Mouse (Mus musculus) monocyte, adult 5-6 weeks (primary cell): ENCODE data around the gene Cphx2. TPM values are rescaled to one million over a fixed set of nuclear protein-coding genes. Genes with fewer than 3 reads are reported as not detected.
"Not testable (repeated sequence)": the region's sequence is repeated elsewhere in the genome, so short reads cannot be mapped to it uniquely, and the experiment has no call there.

ENCODE experiments used
- ATAC-seq: fragments of 153-309, 156-312 bp; replicated peaks from 2 replicates; pipeline ENCODE4 v1.8.0; 2017; ENCODE audit warnings: mild to moderate bottlenecking; ENCODE audit not compliant: low TSS enrichment, insufficient number of reproducible peaks, severe bottlenecking, poor library complexity, low FRiP score
- total RNA-seq: library from RNA; stranded (forward); fragments of 200-1000, 200-491, 200-594 nt; gene quantifications from 3 replicates; pipeline ENCODE4 v1.2.3, GENCODE M21; 2017

The Cphx2 gene
- not detected in 3 replicates for total RNA-seq

DNA sequence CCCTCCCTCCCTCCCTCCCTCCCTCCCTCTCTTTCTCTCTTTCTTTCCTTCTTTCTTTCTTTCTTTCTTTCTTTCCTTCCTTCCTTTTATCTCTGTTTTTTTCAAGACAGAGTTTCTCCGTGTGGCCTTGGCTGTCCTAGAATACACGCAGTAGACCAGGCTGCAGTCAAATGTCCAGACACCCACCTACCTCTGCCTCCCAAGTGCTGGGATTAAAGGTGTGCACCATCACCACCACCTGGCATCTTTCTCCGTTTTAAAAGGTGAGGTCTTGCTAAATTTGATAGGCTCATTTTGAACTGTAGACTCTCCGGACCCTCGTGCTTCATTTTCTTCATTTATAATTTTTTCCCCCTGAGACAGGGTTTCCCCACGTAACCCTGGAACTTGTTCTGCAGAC lies at the start of gene Cphx2:
Gene Cphx2, plus strand, starts transcription at position 301 of the 400 bp plus-strand sequence.
- not testable (repeated sequence) for ATAC-seq

GRCm38 (mm10) chr14:26034364-26034763 lies 47.0 kb upstream of the Cphx2 start:
- ATAC-seq = 0 out of 2 replicates have a peak, but pooled peaks have one; percentile 15

DNA sequence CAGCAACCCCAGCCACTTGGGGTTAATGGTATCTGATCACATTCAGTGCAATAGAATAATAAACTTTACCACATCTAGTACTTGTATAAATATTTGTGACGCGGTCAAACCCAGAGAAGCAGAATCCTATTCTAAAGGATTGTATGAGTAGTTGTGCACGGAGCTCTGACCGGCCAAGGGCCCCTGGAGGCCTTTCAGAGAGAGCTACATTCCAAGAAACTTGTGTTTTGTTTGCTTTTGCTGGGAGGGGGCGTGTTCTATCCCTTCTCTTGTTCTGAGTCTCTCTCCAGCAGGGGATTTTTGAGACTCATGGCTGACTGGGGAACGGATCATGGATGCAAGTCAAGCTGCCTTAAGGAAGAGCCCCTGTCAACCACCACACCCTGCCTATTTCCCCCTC lies 45.9 kb upstream of the Cphx2 start:
- not testable (repeated sequence) for ATAC-seq

GRCm38 (mm10) chr14:26042611-26043010 lies 38.7 kb upstream of the Cphx2 start, which contains the start of gene Gm9780:
Gene Gm9780 (minus strand): TSS chr14:26042711.
- ATAC-seq = not testable (repeated sequence)

DNA sequence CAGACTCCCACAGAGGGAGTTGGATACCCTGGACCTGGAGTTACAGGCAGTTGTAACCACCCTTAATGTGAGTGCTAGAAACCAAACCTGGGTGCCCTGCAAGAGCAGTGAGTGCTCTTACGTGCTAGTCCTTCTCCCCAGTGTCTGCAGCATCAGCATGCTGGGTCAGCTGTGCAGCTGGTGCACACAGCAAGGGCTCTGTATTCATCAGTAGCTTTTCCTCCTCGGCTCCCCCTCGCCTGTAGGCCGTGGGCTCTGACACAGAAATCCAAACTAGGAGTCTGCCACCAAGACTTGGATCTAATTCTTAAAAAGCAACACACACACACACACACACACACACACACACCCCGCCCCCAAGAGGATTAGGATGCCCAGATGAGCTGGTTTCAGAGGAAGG lies 36.3 kb upstream of the Cphx2 start:
- ATAC-seq = not testable (repeated sequence)

DNA sequence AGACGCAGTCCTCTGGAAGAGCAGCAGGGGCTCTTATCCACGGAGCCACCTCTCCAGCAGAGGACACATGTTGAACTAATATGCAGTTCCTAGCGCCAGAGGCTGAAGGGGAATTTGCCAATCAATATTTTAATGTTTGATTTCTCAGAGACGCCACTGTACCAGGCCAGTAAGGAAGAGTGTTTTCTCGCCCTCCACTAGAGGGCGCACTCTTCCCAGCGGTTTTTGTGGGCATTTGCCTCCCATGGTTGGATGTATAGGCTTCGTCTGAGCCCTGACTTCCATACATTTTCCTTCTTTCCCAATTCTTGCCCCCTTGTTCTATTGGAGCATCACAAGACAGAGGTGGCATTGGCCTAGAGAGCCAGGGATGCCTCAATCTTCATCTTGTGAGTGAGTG lies 34.3 kb upstream of the Cphx2 start:
- ATAC-seq = 0 out of 2 replicates have a peak, but pooled peaks have one; percentile 57

DNA sequence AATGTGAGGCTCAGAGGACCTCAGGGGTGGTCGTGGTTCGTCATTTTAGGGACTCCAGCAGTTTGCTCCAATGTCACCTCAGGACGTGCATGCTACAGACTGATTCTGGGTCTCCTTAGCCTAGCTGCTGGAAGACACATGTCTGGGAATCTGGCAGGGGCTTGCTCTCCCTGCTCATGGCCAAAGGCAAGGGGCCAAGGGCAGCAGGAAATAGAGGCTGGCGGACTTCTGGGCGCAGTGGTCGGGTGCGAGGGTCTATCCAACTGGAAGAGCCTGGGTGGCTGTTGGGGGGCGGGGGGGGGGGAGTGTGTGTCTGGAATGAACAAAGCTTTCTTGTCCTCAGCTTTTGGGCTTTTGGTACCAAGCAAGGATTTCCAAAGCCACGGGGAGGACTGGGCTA lies 32.5 kb upstream of the Cphx2 start:
- not testable (repeated sequence) for ATAC-seq

DNA sequence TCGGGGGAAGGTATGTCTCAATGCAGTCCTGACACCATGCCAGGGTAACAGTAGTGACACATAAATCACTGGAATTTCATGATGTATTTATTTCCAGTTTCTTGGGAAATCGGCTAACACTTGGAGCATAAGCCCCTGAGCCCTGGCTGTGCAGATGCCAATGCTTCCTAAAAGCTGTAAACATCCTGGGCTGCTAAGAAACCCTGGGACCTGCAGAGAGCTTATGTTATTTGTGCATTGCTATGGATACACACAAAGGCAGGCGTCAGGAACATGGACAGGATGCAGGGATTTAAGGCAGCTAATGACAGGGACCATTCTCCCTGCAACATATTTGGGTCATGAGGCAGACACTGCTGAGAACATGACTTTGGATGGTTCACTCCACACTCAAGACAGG lies 23.1 kb upstream of the Cphx2 start:
- ATAC-seq = not testable (repeated sequence)

- ATAC-seq = not testable (repeated sequence)
Observed at GRCm38 (mm10) chr14:26059362-26059761, 22.0 kb upstream of the Cphx2 start.

DNA sequence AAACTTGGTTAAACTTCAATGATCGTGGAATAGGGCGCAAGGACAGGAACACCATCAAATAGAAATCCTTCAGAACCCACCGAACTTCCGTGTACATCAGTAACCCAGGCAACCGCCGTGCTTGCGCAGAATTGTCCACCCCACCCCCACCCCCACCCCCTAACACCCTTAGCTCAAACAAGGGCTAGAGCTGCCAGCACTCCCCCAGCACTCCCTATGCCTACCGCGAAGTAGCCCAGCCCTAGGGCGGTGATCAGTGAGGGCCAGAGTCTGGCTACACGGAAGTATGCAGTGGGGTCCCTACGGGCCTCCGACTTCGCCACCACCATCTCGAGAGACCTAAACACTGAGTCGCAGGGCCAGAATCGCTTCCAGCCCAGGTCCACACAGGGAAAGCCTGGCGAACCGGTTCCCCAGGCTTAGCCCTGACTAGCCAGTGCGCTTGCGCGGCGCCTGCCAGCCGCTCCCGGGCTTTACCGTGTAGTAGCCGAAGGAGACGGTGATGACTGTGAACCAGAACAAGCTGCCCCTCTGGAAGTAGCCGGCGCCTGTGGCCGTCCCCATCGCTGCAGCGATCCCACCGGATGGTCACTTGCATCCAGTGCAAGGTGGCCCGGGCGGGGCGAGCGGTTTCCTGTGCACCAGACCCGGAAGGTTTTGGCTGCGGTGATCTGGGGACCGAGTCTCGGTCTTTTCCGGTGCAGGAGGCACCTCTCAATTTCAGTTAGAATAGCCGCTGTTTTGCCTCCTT lies 14.6 kb upstream of the Cphx2 start:
- peak; percentile 62 for ATAC-seq

DNA sequence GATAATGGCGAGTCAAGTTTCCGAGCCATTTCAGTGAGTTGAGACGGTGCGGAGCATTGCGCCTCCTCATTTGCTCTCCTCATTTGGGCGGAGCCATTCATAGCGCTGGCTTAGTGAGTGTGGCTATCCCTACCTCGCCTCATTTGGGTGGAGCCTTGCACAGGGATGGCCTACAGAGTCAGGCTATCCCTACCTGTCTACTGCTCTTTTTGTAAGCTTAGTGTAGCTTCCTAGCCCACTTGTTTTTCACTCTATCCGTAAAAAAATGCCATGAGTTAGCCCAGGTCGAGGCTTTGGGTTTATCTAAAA lies 14.0 kb upstream of the Cphx2 start, which contains the start of gene Tmem254c:
Gene Tmem254c, minus strand, starts transcription at position 31 of the 309 bp plus-strand sequence.
- peak; percentile 72 for ATAC-seq

- not testable (repeated sequence) for ATAC-seq
Observed at GRCm38 (mm10) chr14:26076620-26077390, 4.5 kb upstream of the Cphx2 start.

- not testable (repeated sequence) for ATAC-seq
Observed at GRCm38 (mm10) chr14:26081997-26082396, 681 bp downstream of the Cphx2 start, which contains the start of gene Cphx3. Gene Cphx3 (plus strand): TSS chr14:26082297.

DNA sequence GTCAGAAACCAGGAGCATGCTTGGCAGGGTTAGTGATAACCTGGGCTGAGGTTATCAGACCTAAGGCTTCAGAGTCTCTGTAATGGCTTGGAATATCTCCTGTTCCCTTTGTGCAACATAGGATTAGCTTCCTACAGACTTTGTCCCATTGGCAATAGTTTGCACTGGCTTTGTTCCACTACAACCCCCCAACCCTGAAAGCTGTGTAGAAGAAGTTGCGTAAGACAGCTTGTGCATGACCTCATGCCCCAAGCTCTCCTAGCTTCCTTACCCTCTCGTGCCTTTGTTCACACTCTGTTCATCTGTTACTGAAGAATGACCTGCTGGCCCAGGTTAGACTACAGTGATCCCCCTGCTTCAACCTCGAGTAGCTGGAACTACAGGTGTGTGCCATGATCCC lies 16.3 kb downstream of the Cphx2 start:
- ATAC-seq = not testable (repeated sequence)

DNA sequence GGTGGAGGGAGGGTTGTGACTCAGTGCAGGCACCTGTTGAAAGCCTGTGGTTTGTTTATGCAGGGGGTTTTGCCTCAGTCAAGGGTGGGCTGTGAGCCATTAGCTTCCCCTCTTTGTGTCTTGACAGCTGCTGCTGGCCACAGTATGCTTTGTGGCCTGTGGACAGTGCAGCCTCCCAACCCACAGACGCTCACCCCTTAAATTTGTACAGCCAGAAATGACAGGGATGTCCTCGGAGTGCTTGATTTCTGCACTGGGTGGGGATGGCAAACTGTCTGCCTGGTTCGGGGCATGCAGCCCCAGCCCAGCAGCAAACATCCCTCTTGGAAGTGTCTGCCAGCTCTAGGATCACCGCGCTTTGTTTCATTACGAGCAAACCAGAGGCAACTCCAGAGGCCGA lies 36.8 kb downstream of the Cphx2 start, which contains the start of gene Duxbl2:
Gene Duxbl2, plus strand, starts transcription at position 200 of the 400 bp plus-strand sequence.
- ATAC-seq = not testable (repeated sequence)

GRCm38 (mm10) chr14:26118550-26119000 lies 37.3 kb downstream of the Cphx2 start:
- not testable (repeated sequence) for ATAC-seq

GRCm38 (mm10) chr14:26119095-26119494 lies 37.8 kb downstream of the Cphx2 start:
- not testable (repeated sequence) for ATAC-seq
